Mouse (Mus musculus) MEL (cell line): ENCODE data around the gene 4930415O20Rik. TPM values are rescaled to one million over a fixed set of nuclear protein-coding genes. Genes with fewer than 3 reads are reported as not detected.

Experiments used
- DNase-seq: peaks from one replicate; pipeline ENCODE4 v3.0.0; 2011; ENCODE audit warnings: low read depth, low spot score
- H3K27ac ChIP-seq: 2 replicates; pipeline ENCODE4 v1.5.1; 2012; ENCODE audit warnings: low read depth, mild to moderate bottlenecking, control low read depth, low read length, moderate library complexity; ENCODE audit not compliant: control insufficient read depth
- H3K27me3 ChIP-seq, 2 experiments: fragments of 150-350 bp in 1 of 2; sonication (generic) in 1 of 2; 2 replicates each; pipeline ENCODE4 v1.6.1; 2012; ENCODE audit warnings: low read length in 2 of 2, mild to moderate bottlenecking in 2 of 2, improper control_type of control experiment in 1 of 2, moderate library complexity in 1 of 2; ENCODE audit not compliant: insufficient read depth in 2 of 2, control insufficient read depth in 1 of 2
- H3K36me3 ChIP-seq, 2 experiments: 2 replicates each; pipeline ENCODE4 v1.6.1; 2012 to 2014; ENCODE audit warnings: low read length in 2 of 2, improper control_type of control experiment in 1 of 2, inconsistent platforms in 1 of 2, mild to moderate bottlenecking in 1 of 2; ENCODE audit not compliant: insufficient read depth in 2 of 2, control insufficient read depth in 1 of 2
- H3K4me1 ChIP-seq, 2 experiments: fragments of 150-350 bp in 1 of 2; sonication (generic) in 1 of 2; 2 replicates each; pipeline ENCODE4 v1.6.1; 2012; ENCODE audit warnings: low read length in 2 of 2, improper control_type of control experiment in 1 of 2, mild to moderate bottlenecking in 1 of 2; ENCODE audit not compliant: insufficient read depth in 2 of 2, control insufficient read depth in 1 of 2
- H3K4me3 ChIP-seq, 2 experiments: fragments of 150-350 bp in 1 of 2; sonication (generic) in 1 of 2; 2 replicates each; pipeline ENCODE4 v1.5.1; 2012; ENCODE audit warnings: low read depth in 2 of 2, low read length in 2 of 2, mild to moderate bottlenecking in 2 of 2, moderate library complexity in 2 of 2, control low read depth in 1 of 2, improper control_type of control experiment in 1 of 2; ENCODE audit not compliant: control insufficient read depth in 1 of 2, insufficient read depth in 1 of 2
- H3K79me2 ChIP-seq: 2 replicates; pipeline ENCODE4 v1.6.1; 2012; ENCODE audit warnings: mild to moderate bottlenecking, low read length, moderate library complexity; ENCODE audit not compliant: control insufficient read depth, poor library complexity, insufficient read depth
- H3K9ac ChIP-seq: 2 replicates; pipeline ENCODE4 v1.6.1; 2012; ENCODE audit warnings: low read depth, mild to moderate bottlenecking, control low read depth, low read length, moderate library complexity; ENCODE audit not compliant: control insufficient read depth, poor library complexity, severe bottlenecking
- H3K9me3 ChIP-seq: fragments of 150-350 bp; sonication (generic); replicated peaks from 2 replicates; pipeline ENCODE4 v1.6.1; 2012; ENCODE audit warnings: mild to moderate bottlenecking, low read length, improper control_type of control experiment, moderate library complexity; ENCODE audit not compliant: insufficient read depth
- E2F4 ChIP-seq: IDR thresholded peaks from 2 replicates; pipeline ENCODE4 v1.6.1; 2011; ENCODE audit warnings: low read depth, low read length, improper control_type of control experiment, borderline replicate concordance
- ELF1 ChIP-seq: IDR thresholded peaks from 2 replicates; pipeline ENCODE4 v1.6.1; 2014; ENCODE audit warnings: low read depth, mild to moderate bottlenecking, inconsistent platforms, low read length, improper control_type of control experiment, moderate library complexity
- GABPA ChIP-seq: IDR thresholded peaks from 2 replicates; pipeline ENCODE4 v1.6.1; 2012; ENCODE audit warnings: low read depth, mild to moderate bottlenecking, inconsistent platforms, low read length, improper control_type of control experiment, moderate library complexity
- MAZ ChIP-seq: IDR thresholded peaks from 2 replicates; pipeline ENCODE4 v1.6.1; 2012; ENCODE audit warnings: low read depth, mild to moderate bottlenecking, inconsistent platforms, low read length, improper control_type of control experiment
- MEF2A ChIP-seq: IDR thresholded peaks from 2 replicates; pipeline ENCODE4 v1.6.1; 2014; ENCODE audit warnings: low read depth, mild to moderate bottlenecking, inconsistent platforms, low read length, improper control_type of control experiment; ENCODE audit not compliant: poor library complexity, insufficient replicate concordance, severe bottlenecking; ENCODE audit errors: extremely low read depth
- MYB ChIP-seq: IDR thresholded peaks from 2 replicates; pipeline ENCODE4 v1.6.1; 2011; ENCODE audit warnings: mild to moderate bottlenecking, low read depth, low read length, improper control_type of control experiment
- POLR2A ChIP-seq, 2 experiments: IDR thresholded peaks; 2 replicates each; pipeline ENCODE4 v1.6.1; 2011 to 2012; ENCODE audit warnings: low read length in 2 of 2, mild to moderate bottlenecking in 2 of 2, control low read depth in 1 of 2, improper control_type of control experiment in 1 of 2, low read depth in 1 of 2, moderate library complexity in 1 of 2; ENCODE audit not compliant: control insufficient read depth in 1 of 2, insufficient read depth in 1 of 2, poor library complexity in 1 of 2
- RCOR1 ChIP-seq: IDR thresholded peaks from 2 replicates; pipeline ENCODE4 v1.6.1; 2012; ENCODE audit warnings: low read depth, mild to moderate bottlenecking, inconsistent platforms, low read length, improper control_type of control experiment
- SIN3A ChIP-seq: IDR thresholded peaks from 2 replicates; pipeline ENCODE4 v1.6.1; 2012; ENCODE audit warnings: low read length, improper control_type of control experiment, inconsistent platforms
- SMC3 ChIP-seq: IDR thresholded peaks from 2 replicates; pipeline ENCODE4 v1.6.1; 2011; ENCODE audit warnings: low read depth, low read length, improper control_type of control experiment
- TCF12 ChIP-seq: IDR thresholded peaks from 2 replicates; pipeline ENCODE4 v1.6.1; 2014; ENCODE audit warnings: low read depth, mild to moderate bottlenecking, inconsistent platforms, low read length, improper control_type of control experiment, moderate library complexity
- ZC3H11A ChIP-seq: IDR thresholded peaks from 2 replicates; pipeline ENCODE4 v1.6.1; 2012; ENCODE audit warnings: low read depth, mild to moderate bottlenecking, inconsistent platforms, low read length, improper control_type of control experiment
- polyA plus RNA-seq, 2 experiments: library from polyadenylated mRNA; stranded (reverse) in 1 of 2; unstranded in 1 of 2; fragments of >175 nt in 1 of 2; fragments of >200 nt in 1 of 2; gene quantifications; 2 replicates each; pipeline versions ENCODE4 v1.2.1 to v1.2.4; 2012; ENCODE audit warnings: low replicate concordance in 2 of 2, low read depth in 1 of 2; ENCODE audit not compliant: insufficient read length in 2 of 2, insufficient read depth in 1 of 2, missing spikeins in 1 of 2
- total RNA-seq: library from RNA; depleted of rRNA; stranded (reverse); fragments of 300-350 nt; gene quantifications from 2 replicates; pipeline ENCODE4 v1.2.3, GENCODE M21; 2012

The 4930415O20Rik gene
- total and polyA plus RNA-seq, 3 experiments: 0.31 to 0.50 TPM; not detected in 1

DNA sequence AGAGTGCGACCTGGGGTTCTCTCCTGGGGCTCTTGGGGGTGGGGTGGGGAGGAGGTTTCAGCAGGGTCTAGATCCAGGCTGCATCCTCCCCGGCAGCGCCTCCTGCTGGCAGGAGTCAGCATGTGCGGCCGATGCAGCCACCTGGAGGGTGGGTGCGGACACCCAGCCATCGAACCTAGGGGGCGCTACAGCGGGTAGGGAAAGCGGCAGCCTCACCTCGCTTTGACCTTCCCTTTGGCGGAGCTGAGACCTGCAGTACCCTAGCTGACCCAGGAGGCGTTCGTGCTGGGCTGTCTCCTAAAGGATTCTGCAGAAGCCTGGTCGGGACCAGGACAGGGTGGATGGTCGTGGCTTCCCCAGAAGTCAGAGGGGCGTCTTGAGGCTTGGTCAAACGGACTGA is 60.7 kb downstream of the 4930415O20Rik start (continued):
- TF ChIP-seq MEF2A: no peak

DNA sequence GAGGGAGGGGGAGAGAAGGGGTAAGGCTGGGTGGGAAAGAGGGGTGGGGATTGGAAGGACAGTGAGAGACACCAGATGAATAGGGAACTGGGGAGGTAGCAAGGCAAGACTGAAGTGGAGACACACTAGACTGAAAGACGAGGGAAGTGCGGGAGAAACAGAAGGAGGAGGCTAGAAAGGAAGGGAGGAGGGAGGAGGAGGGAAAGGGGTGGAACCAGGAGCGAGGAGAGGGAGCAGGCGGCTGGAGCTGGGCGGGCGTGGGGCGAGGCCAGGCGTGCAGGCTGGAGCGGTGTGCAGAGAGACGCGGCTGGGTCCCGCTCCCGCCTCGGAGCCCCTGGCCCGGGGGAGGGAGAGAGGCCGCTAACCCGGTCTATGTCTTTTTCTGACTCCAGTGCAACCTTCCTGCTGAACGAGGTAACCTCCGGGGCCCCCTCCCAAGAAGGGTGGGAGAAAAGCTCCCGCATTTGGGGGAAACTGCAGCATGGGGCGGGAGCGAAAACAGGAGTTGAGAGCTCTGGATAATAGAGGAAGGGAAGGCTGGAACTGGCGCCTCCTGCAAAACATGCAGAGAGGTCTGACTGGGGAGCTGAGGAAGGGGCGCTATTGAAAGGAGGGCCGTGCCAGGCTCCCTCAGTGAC is 61.4 kb downstream of the 4930415O20Rik start:
- H3K9ac ChIP-seq: peak overlapping the region; percentile 61
- H3K27me3 ChIP-seq: peaks cover 10 to 13% of the 10 kb centered on the region in 2 experiments
- TF ChIP-seq E2F4: 0 out of 2 replicates have a peak, but pooled peaks have one; percentile 22
- peak; percentile 19; the same call in 1 of the 2 replicates for TF ChIP-seq TCF12
- 0 out of 2 replicates have a peak, but pooled peaks have one; percentile 6 for TF ChIP-seq SMC3
- 0 out of 2 replicates have a peak, but pooled peaks have one; percentile 7 for TF ChIP-seq GABPA
- TF ChIP-seq RCOR1: no peak
- peak; percentile 38; the same call in 1 of the 2 replicates for TF ChIP-seq MAZ
- no peak for TF ChIP-seq POLR2A (IDR thresholded peaks at IDR 0.05; ENCODE audit: control insufficient read depth in 1 of 2, insufficient read depth in 1 of 2, low read depth in 1 of 2, low read length in 2 of 2, poor library complexity in 1 of 2)
- TF ChIP-seq SIN3A: peak; percentile 34; the same call in 1 of the 2 replicates
- peak overlapping the region; percentile 49 to 50 for H3K4me3 ChIP-seq
- DNase-seq: peak; percentile 69
- no peak overlapping the region for H3K27ac ChIP-seq
- H3K36me3 ChIP-seq: peaks cover 0 to 11% of the 10 kb centered on the region in 2 experiments; a peak in 2 of 4 replicates
- H3K4me1 ChIP-seq: peaks cover 0 to 17% of the 10 kb centered on the region in 2 experiments; a peak in 3 of 4 replicates
- H3K9me3 ChIP-seq: no peaks in the 10 kb centered on the region
- no peaks in the 10 kb centered on the region; the same call in 1 of the 2 replicates for H3K79me2 ChIP-seq

DNA sequence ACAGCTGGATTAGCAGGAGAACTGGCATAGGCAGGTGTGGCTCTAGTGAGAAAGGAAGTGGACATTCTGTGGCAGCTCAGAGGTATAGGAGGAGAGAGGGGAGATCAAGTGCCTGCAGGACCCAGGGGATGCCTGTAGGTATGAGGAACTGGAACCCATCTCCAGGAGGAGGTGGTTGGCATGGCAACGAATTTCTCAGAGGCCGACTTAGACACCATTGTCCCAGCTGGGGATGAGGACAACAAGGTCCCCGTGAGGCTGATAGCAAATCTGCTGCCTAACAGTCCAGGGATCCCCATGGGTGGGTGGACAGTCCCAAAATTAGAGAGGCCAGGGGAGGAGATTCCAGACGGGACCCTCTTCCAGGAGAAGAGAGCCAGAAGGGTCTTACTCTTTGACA is 62.1 kb downstream of the 4930415O20Rik start:
- Histone ChIP-seq H3K36me3 (peaks cover 0 to 11% of the 10 kb centered on the region in 2 experiments; a peak in 2 of 4 replicates), H3K9me3 (no peaks in the 10 kb centered on the region), H3K9ac (no peak overlapping the region), H3K79me2 (no peaks in the 10 kb centered on the region; the same call in 1 of the 2 replicates), H3K27ac (no peak overlapping the region), H3K27me3 (peaks cover 7 to 13% of the 10 kb centered on the region in 2 experiments), H3K4me1 (peaks cover 0 to 17% of the 10 kb centered on the region in 2 experiments; a peak in 3 of 4 replicates), H3K4me3 (no peak overlapping the region)
- DNase-seq: peak; percentile 49
- no peak for TF ChIP-seq ZC3H11A
- no peak for TF ChIP-seq ELF1
- no peak for TF ChIP-seq MYB
- 0 out of 2 replicates have a peak, but pooled peaks have one; percentile 20 for TF ChIP-seq SIN3A
